Mouse (Mus musculus) T-cell, adult 2 months (primary cell): ENCODE measurements around the gene Ftsj3.
A peak's percentile ranks its signal among the peaks of the same experiment; 100 is the strongest.

Source experiments
- DNase-seq: peaks from one replicate; pipeline ENCODE4 v3.0.0; 2022; ENCODE audit warnings: low spot score

The Ftsj3 gene

DNA sequence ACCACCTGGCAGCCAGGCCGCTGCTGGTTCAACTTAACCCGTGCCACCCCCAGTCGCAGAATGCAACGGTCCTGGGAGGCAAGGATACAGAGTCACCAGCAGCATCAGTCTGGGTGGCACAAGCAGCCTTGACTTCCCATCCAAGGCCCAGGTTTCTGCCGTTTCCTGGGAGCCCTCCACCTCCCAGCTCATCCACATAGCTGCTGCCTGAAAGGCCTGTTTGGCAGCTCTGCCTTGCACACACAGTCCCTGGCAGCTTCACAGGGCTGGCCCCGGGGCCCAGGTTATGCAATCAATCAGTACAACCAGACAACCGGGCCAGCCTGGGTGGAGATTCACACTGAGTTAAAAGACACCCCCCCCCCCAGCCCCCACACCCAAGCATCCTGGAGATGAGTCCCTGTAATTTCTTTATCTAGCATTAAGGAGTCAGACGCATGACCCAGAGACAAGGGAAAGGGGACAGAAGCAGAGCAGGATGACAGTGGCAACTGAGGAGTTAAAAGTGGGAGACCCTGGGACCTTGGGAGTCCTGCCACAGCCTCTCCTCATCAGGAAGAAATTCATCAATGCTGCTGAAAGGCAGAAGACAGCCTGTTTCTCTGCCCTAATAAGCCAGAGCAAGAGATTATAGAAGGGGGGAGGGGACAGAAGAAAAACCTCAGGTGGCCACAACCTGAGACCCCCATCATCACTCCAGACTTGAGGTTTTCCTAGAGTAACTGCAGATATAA is 12.6 kb upstream of the Ftsj3 start:
- DNase-seq = no peak

DNA sequence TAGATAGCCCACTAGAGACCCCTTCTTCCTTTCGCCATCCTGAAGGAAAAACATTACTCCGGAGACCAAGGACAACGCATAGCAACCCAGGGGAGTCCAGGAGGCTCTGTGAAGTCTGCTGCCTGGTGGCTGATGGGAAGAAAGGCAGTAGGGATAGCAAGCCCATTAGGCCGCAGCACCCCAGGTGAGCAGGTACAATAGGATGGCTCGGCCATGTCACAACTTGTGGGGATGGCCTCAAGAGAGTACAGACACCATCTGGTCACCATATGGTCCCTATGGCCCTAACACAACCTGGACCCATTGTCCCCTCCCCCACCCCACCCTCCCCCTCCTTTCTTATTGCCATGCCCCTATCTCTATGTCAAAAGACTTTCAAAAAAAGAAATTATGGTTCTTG is 12.0 kb upstream of the Ftsj3 start:
- no peak for DNase-seq

DNA sequence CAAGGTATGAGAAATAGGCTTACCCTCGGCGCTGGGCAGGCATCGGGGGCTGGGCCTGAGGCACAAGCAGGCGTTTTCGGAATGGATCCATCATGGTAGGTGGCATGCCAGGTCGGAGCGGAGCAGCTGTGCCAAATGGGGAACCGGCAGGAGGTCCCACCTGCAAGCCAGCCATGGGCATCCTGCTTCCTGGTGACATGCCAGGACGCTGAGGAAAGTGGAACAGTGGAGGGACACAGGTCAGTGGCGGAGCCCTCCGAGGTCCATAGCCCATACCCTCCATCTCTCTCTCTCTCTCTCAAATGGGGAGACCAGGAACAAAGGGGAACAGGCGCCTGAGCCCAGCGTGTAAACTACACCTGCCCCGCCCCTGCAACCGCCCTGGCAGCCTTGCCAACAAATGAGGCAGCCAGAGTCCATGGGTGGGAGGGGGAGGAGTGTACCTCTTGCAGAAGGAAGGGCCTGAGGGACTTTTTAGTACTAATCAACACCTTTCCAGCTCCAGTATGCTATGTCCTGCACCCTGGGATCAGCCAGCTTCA is 11.5 kb upstream of the Ftsj3 start:
- DNase-seq = no peak

DNA sequence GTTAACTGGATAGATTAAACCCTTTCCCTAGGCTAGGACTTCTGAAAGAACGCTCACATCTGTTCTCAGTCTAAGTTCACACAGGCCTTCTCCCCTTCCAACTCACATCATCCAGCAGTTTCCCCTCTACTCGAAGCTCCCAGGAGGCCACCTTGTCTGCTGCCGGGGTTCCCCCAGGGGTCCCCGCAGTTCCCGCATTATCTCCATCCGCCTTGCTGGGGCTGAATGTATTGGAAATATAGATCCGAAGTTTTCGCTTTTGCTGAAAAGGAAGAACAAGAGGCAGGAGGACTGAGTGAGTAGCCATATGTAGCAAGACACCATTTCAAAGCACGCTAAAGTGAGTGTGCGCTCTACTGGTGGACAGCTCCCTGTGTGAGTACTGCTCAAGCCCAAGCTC is 10.6 kb upstream of the Ftsj3 start:
- no peak for DNase-seq

DNA sequence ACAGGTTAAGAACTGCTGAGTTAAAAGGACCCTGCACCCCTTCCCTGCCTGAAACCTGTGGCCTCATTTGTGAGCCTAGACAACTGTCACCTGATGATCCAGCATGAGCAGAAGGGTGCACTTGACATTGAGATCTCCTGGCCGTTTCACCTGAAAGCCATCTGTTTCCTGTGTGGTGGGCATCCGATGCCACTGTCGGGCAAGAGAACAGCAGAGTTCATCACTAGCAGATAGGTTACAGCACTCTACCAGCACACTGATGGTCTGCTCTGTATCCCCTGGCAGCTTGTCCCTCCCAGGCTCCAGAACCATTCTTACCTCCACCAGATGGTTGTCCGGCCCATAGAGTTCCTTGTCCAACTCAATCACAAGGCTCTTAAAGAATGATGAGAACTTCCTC is 9.7 kb upstream of the Ftsj3 start:
- DNase-seq = no peak

DNA sequence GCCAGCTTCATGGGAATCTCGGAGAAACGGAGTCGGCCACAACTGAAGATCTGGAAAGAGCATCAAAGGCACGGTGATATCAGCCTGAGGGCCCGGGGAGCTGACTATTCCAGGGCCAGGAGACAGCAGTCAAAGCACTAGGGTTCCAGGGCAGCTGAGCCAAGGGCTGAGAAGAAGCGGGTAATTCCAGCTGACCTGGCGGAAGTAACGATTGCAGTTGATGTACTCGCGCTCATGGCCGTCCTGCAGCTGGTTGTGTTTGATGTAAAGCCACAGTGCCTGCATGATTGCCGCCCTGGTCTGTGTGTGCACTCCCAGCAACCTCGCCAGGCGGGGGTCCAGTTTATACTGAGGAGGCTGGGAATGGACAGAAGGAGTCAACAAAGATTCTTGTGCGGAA is 9.1 kb upstream of the Ftsj3 start:
- no peak for DNase-seq

DNA sequence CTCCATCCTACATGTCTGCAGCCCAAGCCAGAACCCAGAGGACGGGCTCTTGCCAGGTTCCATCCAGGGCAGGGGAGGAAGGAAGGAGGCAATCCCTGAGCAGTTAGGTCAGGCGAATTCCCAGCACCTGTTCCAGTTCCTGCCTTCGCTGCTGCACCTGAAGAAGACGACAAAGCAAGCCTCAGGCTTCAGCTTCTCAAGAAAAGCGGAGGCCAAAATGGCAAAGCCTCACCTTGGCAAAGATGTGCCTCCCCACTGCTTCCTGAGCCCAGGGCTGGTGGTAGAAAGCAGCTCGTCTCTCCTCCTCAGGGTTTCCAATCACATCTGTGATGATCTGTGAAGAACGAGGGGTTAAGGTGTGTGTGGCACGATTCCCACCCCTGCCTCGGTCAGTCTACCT is 8.1 kb upstream of the Ftsj3 start:
- DNase-seq = no peak

DNA sequence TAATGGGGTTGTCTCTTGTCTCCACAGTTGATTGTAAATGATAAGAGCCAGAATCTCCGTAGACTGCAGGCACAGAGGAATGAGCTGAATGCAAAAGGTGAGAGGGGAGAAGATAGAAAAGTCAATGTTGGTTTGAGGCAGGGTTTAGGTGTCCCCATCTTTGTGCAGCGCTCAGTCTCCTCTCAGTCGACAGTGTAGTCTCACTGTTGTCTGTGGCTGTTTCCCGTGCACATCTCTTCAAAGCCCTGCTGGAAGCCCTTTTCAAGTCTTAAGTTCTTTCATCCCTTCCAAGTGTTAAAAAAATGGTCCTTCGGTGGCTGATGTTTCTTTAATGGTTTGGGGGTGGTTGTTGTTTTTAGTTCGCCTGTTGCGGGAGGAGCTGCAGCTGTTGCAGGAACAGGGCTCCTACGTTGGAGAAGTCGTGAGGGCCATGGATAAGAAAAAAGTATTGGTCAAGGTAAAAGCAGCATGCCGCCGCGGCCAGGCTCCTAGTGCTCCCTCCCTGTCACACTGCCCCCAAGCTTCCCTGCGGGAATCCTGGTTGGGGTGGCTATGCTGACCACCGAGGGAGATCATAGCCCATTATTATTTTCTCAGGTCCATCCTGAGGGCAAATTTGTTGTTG is 5.1 kb upstream of the Ftsj3 start:
- no peak for DNase-seq

DNA sequence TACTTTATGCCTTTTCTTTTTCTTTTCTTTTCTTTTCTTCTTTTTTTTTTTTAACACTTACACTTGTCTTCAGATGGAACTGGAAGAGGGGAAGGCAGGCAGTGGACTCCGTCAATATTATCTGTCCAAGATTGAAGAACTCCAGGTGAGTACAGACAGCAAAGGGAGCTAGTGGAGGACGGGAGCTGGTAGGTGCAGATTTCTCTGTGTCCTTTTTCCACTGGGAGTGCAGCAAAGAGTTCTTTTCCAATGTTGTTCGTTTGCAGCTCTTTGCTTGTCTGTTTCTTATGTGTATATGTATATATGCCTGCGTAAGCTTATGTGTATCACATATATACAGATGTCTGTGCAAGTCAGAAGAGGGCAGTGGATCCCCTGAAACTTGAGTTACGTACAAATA is 896 bp upstream of the Ftsj3 start:
- no peak for DNase-seq

DNA sequence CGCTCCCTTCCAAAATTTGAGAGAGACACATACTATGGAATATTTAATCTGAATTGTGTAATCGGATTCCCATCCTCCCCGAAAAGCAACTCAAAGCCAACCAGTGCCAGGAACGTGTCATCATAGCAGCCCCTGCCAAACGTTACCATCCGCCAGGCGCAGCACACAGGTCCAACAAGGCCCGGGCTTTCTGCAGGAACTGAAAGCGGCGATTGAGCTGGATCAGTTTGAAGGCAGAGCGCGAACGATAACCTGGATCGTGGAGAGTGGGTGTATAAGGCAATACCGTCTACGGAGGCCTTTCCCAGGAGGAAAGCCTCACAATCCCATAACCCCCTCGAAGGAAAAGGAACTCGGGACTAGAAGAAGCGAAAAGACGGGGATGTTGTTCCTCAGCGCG is 705 bp downstream of the Ftsj3 start:
- DNase-seq = no peak

DNA sequence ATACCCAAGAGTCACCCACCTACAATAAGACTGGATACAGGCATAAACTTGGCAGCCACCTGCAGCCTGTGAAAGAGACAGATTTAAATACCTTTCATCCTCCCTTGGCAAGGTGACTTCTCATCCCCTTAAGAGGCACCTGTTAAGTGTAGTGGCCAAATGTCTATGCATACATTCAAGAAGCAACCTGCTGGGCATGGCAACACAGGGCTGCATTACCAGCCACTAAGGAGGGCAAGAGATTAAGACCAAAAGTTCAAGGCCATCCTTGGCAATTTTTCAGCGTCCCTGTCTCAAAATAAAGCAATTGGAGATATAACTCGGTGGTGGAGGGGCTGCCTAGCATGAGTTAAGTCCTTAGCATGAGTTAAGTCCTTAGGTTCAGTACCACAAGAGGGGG is 1.1 kb downstream of the Ftsj3 start:
- DNase-seq = no peak

DNA sequence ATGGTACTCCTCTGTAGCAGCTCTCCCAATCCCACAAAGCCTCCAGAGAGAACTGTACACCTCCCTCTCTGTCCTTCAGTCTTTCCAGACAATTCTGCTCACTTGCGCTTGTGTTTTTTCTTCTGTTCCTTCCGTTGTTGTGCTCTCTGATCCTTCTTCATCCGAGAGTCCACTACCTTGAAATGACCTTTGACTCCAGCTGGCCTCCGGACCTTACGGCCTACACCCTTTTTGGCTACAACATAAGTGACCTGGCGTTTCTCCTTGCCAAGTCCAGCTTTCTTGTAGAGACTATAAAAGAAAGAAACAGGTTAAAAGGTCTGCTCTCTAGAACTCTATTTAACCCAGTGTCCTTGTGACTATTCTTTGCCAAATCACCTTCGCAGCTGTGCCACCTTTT is 6.6 kb downstream of the Ftsj3 start:
- DNase-seq = no peak

DNA sequence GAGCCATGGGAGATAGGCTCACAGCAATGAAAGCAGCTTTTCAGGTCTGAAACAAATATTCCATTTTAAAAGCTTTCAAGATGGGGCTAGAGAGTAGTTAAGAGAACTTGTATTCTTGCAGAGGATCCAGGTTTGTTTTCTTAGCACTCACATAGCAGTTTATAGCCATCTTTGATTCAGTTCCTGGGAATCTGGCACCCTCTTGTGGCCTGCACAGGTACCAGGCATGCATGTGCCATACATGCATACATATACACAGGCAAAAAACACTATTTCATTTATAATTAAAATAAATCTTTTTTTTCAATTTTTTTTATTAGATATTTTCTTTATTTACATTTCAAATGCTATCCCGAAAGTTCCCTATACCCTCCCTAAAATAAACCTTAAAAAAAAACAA is 9.0 kb downstream of the Ftsj3 start:
- DNase-seq = peak; percentile 40

DNA sequence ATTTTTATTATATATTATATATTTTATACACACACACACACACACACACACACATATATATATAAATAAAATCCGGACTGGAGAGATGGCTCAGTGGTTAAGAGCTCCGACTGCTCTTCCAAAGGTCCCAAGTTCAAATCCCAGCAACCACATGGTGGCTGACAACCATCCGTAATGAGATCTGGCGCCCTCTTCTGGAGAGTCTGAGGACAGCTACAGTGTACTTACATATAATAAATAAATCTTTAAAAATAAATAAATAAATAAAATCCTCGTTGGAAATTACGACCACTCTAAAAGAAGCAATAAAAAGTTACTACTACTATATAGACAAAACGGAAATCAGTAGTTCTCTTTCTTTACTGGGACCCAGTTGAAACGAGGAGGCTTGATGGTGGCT is 21.9 kb downstream of the Ftsj3 start:
- peak; percentile 27 for DNase-seq

DNA sequence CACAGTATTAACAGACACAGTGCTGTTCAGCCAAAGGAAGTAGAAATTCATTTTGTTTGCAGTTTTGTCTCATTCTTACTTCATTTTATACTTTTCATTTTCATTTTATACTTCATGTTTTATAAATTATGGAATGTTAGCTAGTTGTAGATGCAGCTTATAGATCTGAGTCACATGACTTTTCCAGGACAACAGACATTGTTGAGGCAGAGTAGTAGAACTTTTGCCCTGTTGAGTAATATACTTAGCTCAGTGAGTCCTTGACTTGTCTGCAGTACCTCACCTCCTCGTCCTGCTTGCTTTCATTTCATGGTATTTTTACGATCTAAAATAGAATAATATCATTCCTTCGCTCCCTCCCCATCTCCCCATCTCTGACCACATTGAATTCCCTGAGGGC is 35.3 kb downstream of the Ftsj3 start:
- no peak for DNase-seq

DNA sequence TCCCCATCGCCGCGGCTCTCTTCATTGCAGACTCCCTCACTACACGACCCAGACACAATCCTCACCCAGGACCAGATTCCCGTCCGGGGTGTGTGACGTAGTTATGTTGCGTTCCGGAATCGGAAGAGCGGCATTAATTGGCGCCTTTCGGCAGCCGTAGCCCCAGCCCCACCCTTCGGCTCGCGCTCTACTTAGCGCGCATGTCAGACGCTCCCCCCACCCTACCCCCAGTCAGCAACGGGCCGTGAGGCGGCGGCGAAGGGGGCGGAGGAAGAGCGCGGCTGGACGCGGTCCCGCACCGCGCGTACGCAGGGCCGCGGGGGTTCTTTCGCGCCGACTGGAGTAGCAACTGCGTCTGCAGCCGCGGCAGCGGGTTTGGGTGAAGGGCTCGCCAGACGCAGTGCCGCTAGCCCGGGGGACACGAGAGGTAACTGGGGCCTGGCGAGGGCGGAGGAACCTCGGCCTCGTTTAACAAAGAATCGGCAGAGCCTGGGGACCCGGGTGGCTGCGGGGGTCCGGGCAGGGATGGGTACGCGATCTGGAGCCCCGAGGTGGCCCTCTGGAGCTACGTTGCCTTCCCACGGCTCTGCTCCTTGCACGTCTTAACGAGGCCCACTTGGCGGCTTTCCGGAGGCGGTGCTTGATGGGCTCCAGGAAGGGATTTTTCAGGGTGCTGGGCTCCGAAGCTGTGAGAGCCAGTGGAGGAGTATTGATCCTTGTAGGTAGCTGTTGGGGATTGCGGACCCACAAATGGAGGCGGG is 39.0 kb downstream of the Ftsj3 start, which contains the start of gene Ddx42:
Gene Ddx42, plus strand, starts transcription at position 197 of the 761 bp plus-strand sequence.
- DNase-seq = peak; percentile 93

DNA sequence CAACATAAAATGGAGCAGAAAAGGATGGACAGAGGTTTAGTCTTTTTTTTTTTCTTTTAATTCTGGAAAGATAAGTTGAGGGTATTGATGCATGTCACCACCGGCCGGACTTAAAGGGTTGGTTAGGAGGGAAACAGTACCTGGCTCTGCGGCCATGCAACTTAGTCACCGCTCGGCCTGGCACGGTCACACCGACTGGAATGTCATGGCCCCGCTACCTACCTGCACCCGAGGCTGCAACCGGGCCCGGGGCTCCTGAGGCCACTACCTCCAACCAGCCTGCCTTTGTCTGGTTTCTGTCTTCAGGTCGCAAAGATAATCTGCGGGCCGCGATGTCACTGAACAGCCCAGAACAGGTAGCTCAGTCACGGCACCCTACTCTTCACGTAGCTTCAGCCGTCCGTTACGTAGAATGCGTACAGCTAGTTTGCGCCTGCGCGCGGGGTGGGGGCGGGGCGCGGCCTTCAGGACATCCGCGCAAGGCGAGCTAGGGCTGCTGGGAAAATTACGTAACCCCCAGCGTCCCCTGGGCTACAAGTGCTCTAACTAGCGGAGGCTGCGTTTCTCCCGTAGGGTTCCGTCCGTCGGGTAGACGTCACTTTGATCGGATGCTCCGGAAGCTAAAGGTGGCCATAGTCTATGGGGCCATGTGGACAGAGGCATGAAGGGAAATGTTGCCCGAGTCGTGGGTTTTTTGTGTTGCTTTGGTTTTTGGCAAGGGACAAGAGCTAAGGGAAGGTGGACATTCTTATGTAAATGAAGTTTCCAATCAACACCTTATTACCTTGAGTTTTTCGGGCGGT is 39.8 kb downstream of the Ftsj3 start, which contains the start of gene Ccdc47:
Gene Ccdc47, minus strand, starts transcription at position 418 of the 803 bp plus-strand sequence.
- DNase-seq = peak; percentile 97

DNA sequence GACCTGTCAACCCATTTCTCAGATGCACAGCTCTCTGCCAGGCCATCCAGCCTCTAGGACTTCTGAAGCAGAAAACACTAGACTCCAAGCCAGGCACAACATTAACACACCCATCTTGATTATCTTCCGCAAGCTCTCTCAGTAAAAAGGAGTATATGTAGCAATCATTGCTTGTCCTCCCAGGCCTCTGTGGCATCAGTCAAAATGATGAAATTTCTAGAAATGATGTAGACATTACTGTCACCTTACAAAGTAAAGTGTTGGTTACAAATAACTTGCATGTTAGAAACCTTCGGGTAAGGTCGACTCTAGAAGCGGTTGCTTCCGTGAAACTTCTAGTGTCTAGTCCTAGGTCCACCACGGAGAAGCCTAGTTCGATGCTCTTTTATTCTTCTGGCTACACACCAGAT is 40.4 kb downstream of the Ftsj3 start:
- no peak for DNase-seq

DNA sequence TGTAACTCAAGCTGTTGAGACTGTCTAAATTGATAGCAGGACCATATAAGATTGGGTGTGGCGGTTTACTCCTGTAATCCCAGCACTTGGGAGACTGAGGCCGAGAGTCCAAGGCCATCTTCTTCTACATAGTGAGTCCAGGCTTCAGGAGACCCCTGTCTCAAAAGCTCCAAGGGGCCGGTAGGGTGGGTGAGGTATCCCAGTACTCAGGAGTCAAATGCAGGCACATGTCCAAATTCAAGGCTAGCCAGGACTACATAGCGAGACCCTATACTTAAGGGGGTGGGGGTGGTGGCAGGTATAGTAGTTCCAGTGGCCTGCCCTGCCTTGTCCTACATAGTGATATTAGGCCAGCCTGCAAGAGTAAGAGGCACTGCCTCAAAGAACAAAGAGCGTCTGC is 41.0 kb downstream of the Ftsj3 start:
- DNase-seq = no peak

DNA sequence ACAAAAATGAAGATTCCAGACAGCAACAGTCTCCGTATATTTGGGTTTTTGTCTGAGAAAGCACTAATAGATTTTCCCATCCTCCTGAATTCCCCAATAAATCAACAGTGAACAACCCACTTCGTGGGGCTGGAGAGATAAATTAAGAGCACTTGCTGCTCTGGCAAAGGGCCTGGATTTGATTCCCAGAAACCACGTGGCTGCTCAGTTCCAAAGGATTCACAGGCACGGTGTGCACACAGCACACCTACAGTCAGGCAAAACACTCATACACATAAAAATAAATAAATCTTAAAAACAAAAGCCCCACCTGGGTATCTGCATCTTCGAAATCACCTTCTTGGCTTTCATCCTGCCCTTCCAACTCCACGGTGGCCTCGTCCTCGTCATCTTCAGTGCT is 43.1 kb downstream of the Ftsj3 start:
- DNase-seq = no peak

DNA sequence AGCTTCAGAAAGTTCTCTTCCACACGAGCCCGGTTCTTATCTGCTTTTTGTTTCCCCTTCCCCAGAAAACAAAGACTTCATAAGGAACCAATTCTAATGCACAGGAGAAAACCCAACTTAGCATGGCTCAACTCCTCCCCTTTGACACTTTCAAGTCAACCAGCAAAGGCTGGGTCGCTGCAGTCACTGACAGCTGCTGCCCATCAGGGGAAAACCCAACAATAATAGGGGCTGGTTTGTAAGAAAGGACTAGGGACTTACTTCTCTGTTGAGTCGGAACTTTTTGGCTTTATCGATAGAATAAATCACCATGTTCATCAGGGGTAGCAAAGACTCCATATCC is 53.8 kb downstream of the Ftsj3 start, which contains the start of gene Strada:
Gene Strada, minus strand, starts transcription at position 46 of the 343 bp plus-strand sequence.
- peak; percentile 34 for DNase-seq
